ENCODE assay signal across 10 mouse cellular contexts in genomic region chr4:119008476-119008875, GRCm38 (mm10). TPM values are rescaled to one million over a fixed set of nuclear protein-coding genes. Genes with fewer than 3 reads are reported as not detected.
DNase-seq lines count a peak whose midpoint lies in the region.
"Had no signal": no experiment of that assay in that cellular context is flagged by ENCODE, and none has a peak within 500 bp of the region (broad histone marks: within the 10 kb centered on the region; RNA-seq: fewer than 3 reads in every experiment).

No protein-coding gene starts in this region.

- WGBS in heart, embryonic 10.5 days: 34% methylated on average over 6 of the region's 6 CpGs

- no peak overlapping the region for H3K4me3 ChIP-seq in heart, embryonic 10.5 days

- peak overlapping the region; percentile 85 for H3K27ac ChIP-seq in heart, embryonic 10.5 days

- DNase-seq in frontal cortex, adult 2 months (ENCODE audit: extremely low spot score in 1 of 2, low spot score in 1 of 2): peak; percentile 8 to 29
- DNase-seq in frontal cortex, postnatal 25 days (ENCODE audit: low spot score in 2 of 2): no peak
- DNase-seq in ovary, postnatal 36 days (ENCODE audit: low spot score): peak; percentile 18
- no peak for DNase-seq in ovary, postnatal 10 days (ENCODE audit: low spot score)
- no peak for DNase-seq in heart, embryonic 10.5 days (ENCODE audit: low spot score)
- peak; percentile 28 to 47 for DNase-seq in layer of hippocampus, postnatal 10 days (ENCODE audit: low spot score in 2 of 2)
- no peak for DNase-seq in thymus, postnatal 10 days (ENCODE audit: low spot score in 2 of 2)
- DNase-seq in urinary bladder, postnatal 4 days (ENCODE audit: low spot score in 2 of 2): no peak
- DNase-seq: lung, embryonic 14.5 days had no signal

- H3K27me3 ChIP-seq in heart, embryonic 10.5 days (ENCODE audit: insufficient read depth, poor library complexity, severe bottlenecking): no peaks in the 10 kb centered on the region
- H3K27me3 ChIP-seq: Patski had no signal

- H3K36me3 ChIP-seq in heart, embryonic 10.5 days: no peaks in the 10 kb centered on the region

- no peaks in the 10 kb centered on the region for H3K9me3 ChIP-seq in heart, embryonic 10.5 days

- H3K4me1 ChIP-seq in heart, embryonic 10.5 days: peaks cover 56% of the 10 kb centered on the region

RNA-seq across cellular contexts. Expression of gene Lao1, which starts 47.1 kb away (rescaled TPM):
- 0.04 TPM in 2 replicates for polyA plus RNA-seq in frontal cortex, adult 2 months (2012; rRNA removed)
- not detected in 2 replicates for polyA plus RNA-seq in heart, embryonic 10.5 days (2016; fragmentation: Nextera tagmentation; extraction: Ambion mirVana)
- total RNA-seq in layer of hippocampus, postnatal 10 days (2021): 1 to 10 TPM in 1 of 2 experiments, under 1 TPM in 1; 0.46 to 1.1 TPM
- polyA plus RNA-seq: lung, embryonic 14.5 days; Patski had no signal

Comparison
In these comparisons a context has a peak if more than half of its experiments do, and no peak if none do; other contexts are left out.
1. DNase-seq: peak in frontal cortex, adult 2 months (2 of 2), ovary, postnatal 36 days (single experiment) and layer of hippocampus, postnatal 10 days (2 of 2); none in frontal cortex, postnatal 25 days (0 of 2), ovary, postnatal 10 days (single experiment), heart, embryonic 10.5 days (single experiment), thymus, postnatal 10 days (0 of 2) and urinary bladder, postnatal 4 days (0 of 2).